Mouse (Mus musculus) liver, embryonic 12.5 days (tissue): Measurements from ENCODE around the gene Smim13. TPM values are rescaled to one million over a fixed set of nuclear protein-coding genes. Genes with fewer than 3 reads are reported as not detected.

Source experiments
- ATAC-seq: fragments of 200-750 bp; cut with Nextera tagmentation; 2 replicates; pipeline ENCODE4 v1.8.0; 2017; ENCODE audit warnings: moderate number of reproducible peaks, mild to moderate bottlenecking, moderate library complexity
- H3K27ac ChIP-seq: fragments of 300-500 bp; sonication (generic); 2 replicates; pipeline ENCODE4 v1.5.1; 2016; ENCODE audit warnings: mild to moderate bottlenecking
- H3K27me3 ChIP-seq: fragments of 300-500 bp; sonication (generic); replicated peaks from 2 replicates; pipeline ENCODE4 v1.6.1; 2016; ENCODE audit warnings: mild to moderate bottlenecking, moderate library complexity
- H3K36me3 ChIP-seq: fragments of 300-500 bp; sonication (generic); 2 replicates; pipeline ENCODE4 v1.6.1; 2016; ENCODE audit warnings: mild to moderate bottlenecking, moderate library complexity
- H3K4me1 ChIP-seq: fragments of 300-500 bp; sonication (generic); 2 replicates; pipeline ENCODE4 v1.6.1; 2016
- H3K4me2 ChIP-seq: fragments of 300-500 bp; sonication (generic); 2 replicates; pipeline ENCODE4 v1.6.1; 2016; ENCODE audit warnings: mild to moderate bottlenecking, moderate library complexity
- H3K4me3 ChIP-seq: fragments of 300-500 bp; sonication (generic); 2 replicates; pipeline ENCODE4 v1.5.1; 2016; ENCODE audit warnings: mild to moderate bottlenecking, moderate library complexity
- H3K9ac ChIP-seq: fragments of 300-500 bp; sonication (generic); 2 replicates; pipeline ENCODE4 v1.6.1; 2016; ENCODE audit warnings: mild to moderate bottlenecking, moderate library complexity
- H3K9me3 ChIP-seq: fragments of 300-500 bp; sonication (generic); replicated peaks from 2 replicates; pipeline ENCODE4 v1.6.1; 2016; ENCODE audit warnings: mild to moderate bottlenecking, moderate library complexity
- WGBS: fragments of 180-500 bp; shearing (Covaris S2); methylation state at CpG from one replicate; pipeline ENCODE4 v1.1.7; 2016; ENCODE audit not compliant: insufficient replicate concordance; 5-methylcytosine and 5-hydroxymethylcytosine counted together
- polyA plus RNA-seq: library from polyadenylated mRNA; unstranded; fragments of >200 nt; fragmentation: Nextera tagmentation; extraction: Ambion mirVana; gene quantifications from 2 replicates; pipeline ENCODE4 v1.2.1, GENCODE M21; 2016

Gene Smim13
- polyA plus RNA-seq, 1 experiment from 2014 or later, result 10.3 TPM

DNA sequence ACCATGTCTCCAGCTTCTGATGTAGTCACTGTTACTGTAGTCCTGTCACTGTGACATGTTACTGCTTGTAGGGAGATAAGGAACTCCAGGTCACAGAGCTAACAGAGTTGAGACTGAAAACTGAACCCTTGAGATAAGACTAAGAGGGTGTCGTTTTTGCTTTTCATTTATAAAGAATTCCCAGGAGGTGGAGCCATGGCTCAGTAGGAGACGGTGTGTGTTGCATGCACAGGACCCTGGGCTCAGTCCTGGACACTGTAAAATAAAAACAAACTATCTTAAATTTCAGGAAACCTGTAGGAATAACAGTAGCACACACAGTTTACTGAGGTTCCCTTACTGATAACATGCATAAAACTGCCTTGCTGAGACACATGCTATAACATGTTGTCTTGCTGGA lies 48.9 kb downstream of the Smim13 start:
- Histone ChIP-seq H3K27ac (no peak overlapping the region), H3K4me2 (no peak overlapping the region), H3K4me3 (no peak overlapping the region), H3K9me3 (no peaks in the 10 kb centered on the region), H3K27me3 (no peaks in the 10 kb centered on the region), H3K9ac (no peak overlapping the region), H3K4me1 (no peaks in the 10 kb centered on the region), H3K36me3 (no peaks in the 10 kb centered on the region)
- 11% methylated on average over 2 of the region's 2 CpGs for WGBS
- ATAC-seq, result no peak

DNA sequence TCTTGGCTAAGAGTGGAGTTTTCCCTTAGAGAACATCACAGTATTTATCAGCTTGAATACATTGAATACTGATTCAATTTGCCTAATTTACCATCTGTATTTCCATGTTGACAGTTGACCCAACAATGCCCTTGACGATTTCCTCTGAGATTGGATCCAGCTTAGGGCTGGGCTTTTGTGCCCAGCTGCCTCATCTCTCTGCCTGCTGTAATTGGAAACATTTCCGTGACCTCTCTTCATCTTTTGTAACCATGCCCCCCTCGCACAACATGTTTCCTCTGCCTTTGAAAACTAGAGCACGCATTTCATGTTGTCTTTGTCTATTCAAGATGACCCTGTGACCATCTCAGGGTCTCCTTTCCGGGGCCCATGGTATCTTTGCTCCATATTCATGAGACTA lies 49.4 kb downstream of the Smim13 start:
- no peaks in the 10 kb centered on the region for H3K4me1 ChIP-seq
- H3K9ac ChIP-seq, result no peak overlapping the region
- 56% methylated on average over 5 of the region's 5 CpGs for WGBS
- no peak overlapping the region for H3K4me3 ChIP-seq
- H3K27me3 ChIP-seq, result no peaks in the 10 kb centered on the region
- no peaks in the 10 kb centered on the region for H3K9me3 ChIP-seq
- H3K4me2 ChIP-seq, result no peak overlapping the region
- no peak for ATAC-seq
- H3K36me3 ChIP-seq, result no peaks in the 10 kb centered on the region
- H3K27ac ChIP-seq, result no peak overlapping the region

DNA sequence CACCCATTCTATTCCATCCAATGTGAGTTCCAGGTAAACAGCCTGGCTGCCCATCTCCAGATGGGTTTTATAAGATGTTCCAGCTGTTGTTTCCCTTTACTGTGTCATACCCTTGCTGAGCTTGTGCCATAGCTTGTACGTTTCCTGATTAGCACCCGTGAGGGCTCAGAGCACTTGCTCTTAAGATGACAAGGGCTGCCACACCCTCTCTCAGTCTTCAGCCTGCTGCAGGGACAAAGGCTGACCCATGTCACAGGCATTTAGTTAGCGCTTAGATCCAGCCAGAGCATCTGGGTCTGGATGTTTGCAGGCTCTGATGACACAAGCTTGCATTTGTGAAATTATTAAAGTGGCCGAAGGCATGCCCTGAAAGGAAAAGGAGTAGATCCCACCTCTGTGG lies 50.4 kb downstream of the Smim13 start:
- H3K4me3 ChIP-seq, result no peak overlapping the region
- no peaks in the 10 kb centered on the region for H3K9me3 ChIP-seq
- WGBS, result 49% methylated on average over 4 of the region's 4 CpGs
- no peaks in the 10 kb centered on the region for H3K36me3 ChIP-seq
- H3K27me3 ChIP-seq, result no peaks in the 10 kb centered on the region
- no peak overlapping the region for H3K27ac ChIP-seq
- no peaks in the 10 kb centered on the region for H3K4me1 ChIP-seq
- no peak overlapping the region for H3K4me2 ChIP-seq
- H3K9ac ChIP-seq, result no peak overlapping the region
- ATAC-seq, result no peak

DNA sequence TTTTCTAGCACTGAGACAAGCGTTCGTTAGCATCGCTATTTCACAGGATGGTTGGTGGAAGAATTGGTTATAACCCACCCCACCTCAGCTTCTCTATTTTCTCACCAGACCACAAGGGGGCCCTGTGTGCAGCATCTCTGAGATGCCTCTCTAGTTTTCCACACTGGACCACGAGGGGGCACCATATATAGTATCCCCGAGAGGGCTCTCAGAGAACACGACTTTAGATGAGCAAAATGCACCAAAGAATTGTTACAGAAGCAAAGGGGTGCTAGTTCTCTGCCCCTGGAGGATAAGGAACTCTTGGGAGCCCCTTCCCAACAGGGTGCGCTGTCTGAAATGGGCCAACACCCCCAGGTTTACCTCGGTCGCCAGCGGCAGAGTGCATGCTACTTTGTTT lies 53.1 kb downstream of the Smim13 start:
- 48% methylated on average over 10 of the region's 10 CpGs for WGBS
- Histone ChIP-seq H3K27me3 (no peaks in the 10 kb centered on the region), H3K4me2 (no peak overlapping the region), H3K4me1 (no peaks in the 10 kb centered on the region), H3K9me3 (no peaks in the 10 kb centered on the region), H3K4me3 (no peak overlapping the region), H3K27ac (no peak overlapping the region), H3K36me3 (no peaks in the 10 kb centered on the region), H3K9ac (no peak overlapping the region)
- ATAC-seq, result no peak

DNA sequence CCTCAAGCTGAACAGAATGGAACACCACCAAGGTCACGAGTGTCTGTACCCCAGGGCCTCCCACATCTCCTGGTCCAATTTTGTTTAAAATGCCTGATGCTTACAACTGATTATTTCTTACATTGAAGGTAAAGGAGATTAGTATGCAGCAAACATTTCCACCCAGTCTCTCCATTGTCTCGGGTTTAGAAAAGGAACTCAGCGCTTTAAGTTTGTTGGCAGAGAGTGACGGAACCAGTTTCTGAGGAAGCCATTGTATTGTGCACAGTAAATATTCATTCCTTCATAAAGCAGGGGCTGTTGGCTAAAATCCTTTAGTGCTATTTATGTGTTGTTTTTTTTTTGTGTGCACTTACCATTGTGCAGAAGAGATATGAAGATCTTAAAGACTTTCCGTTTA lies 71.1 kb downstream of the Smim13 start:
- Histone ChIP-seq H3K4me2 (no peak overlapping the region), H3K9ac (no peak overlapping the region), H3K4me3 (no peak overlapping the region), H3K27me3 (no peaks in the 10 kb centered on the region), H3K9me3 (no peaks in the 10 kb centered on the region), H3K36me3 (peaks cover 9% of the 10 kb centered on the region; the same call in 1 of the 2 replicates), H3K4me1 (no peaks in the 10 kb centered on the region), H3K27ac (no peak overlapping the region)
- ATAC-seq, result no peak
- WGBS, result 75% methylated on average over 5 of the region's 5 CpGs

DNA sequence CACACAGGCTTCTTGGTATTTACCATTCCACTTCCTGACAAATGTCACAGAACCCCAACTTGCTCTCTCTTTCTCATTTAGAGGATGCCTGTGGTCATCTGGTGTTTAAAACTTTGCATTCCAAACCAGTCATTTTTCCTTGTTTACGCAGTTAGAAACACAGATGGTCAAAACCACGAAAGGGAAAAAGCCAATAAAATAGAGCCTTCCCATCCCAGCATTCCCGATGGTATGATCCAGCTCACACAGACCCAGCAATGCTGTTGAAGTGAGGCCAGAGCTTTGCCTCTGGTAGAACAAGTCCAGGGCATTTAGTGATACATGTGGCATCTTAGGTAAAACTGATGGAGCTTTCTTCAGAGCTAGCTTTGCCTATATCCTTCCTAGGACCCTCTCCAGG lies 71.8 kb downstream of the Smim13 start:
- H3K4me1 ChIP-seq, result no peaks in the 10 kb centered on the region
- H3K9ac ChIP-seq, result no peak overlapping the region
- H3K4me3 ChIP-seq, result no peak overlapping the region
- H3K27ac ChIP-seq, result no peak overlapping the region
- H3K9me3 ChIP-seq, result no peaks in the 10 kb centered on the region
- peaks cover 3% of the 10 kb centered on the region; the same call in 1 of the 2 replicates for H3K36me3 ChIP-seq
- H3K4me2 ChIP-seq, result no peak overlapping the region
- no peak for ATAC-seq
- no peaks in the 10 kb centered on the region for H3K27me3 ChIP-seq
- 55% methylated on average over 3 of the region's 3 CpGs for WGBS

DNA sequence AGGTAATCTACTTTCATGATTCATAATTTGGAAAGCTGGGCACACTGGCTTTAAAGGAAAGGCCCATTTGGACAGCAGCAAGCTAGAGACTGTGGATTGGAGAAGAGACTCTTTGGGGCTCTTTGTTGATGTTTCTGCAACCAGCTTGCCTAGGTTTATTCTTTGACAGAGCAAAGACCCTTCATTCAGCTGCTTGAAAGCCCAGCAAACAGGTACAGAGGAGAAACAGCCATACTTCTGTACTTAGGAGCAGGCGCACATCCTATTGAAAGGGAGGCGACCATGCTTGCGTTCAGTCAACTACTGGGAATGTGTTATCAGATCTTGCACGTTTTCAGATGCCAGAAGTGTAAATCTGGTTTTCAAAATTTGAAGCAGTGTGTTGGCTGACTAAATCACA lies 75.0 kb downstream of the Smim13 start:
- WGBS, result 67% methylated on average over 4 of the region's 4 CpGs
- Histone ChIP-seq H3K9me3 (no peaks in the 10 kb centered on the region), H3K4me1 (no peaks in the 10 kb centered on the region), H3K27me3 (no peaks in the 10 kb centered on the region), H3K9ac (no peak overlapping the region), H3K4me2 (no peak overlapping the region), H3K36me3 (no peaks in the 10 kb centered on the region), H3K27ac (no peak overlapping the region), H3K4me3 (no peak overlapping the region)
- no peak for ATAC-seq

DNA sequence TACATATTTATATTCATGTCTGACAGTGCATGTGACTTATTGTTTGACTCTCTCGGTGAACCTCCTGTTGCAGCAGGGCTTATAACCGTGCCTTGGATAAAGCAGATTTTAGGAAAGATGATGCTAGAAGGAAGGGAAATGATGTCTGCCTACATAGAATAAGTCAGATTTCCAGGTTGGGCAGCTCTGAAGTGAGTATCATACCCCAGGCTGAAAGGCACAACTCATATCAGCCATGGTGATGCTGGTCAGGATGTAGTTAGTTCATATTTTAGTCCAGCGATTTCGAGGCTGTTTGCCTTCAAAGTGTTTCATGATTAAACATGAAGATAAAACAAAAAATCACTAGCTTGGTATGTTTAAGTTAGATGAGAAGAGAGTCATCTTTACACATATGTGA lies 75.7 kb downstream of the Smim13 start:
- Histone ChIP-seq H3K36me3 (no peaks in the 10 kb centered on the region), H3K4me2 (no peak overlapping the region), H3K4me1 (no peaks in the 10 kb centered on the region), H3K9ac (no peak overlapping the region), H3K9me3 (no peaks in the 10 kb centered on the region), H3K27me3 (no peaks in the 10 kb centered on the region), H3K27ac (no peak overlapping the region), H3K4me3 (no peak overlapping the region)
- no peak for ATAC-seq
- 74% methylated on average over 4 of the region's 4 CpGs for WGBS

DNA sequence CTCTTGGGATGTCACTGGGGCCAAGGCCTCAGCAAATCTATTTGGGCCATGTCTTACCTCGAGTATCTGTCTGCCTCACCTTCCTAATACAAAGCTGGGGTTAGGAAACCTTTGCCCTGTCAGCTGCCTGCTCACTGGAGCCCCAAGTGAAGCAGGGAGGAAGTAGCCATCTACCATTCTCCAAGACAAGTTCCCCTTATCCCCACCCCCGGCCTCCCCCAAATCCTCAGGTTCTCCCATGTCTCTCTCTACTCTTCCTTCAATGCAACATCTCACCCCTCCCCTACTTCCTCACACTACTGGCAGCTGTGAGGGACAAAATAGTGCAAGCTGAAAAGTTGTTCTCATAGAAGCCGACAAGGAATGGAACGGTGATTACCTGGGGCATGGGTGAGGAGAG lies 76.5 kb downstream of the Smim13 start:
- Histone ChIP-seq H3K36me3 (no peaks in the 10 kb centered on the region), H3K27ac (no peak overlapping the region), H3K4me2 (no peak overlapping the region), H3K27me3 (no peaks in the 10 kb centered on the region), H3K9me3 (no peaks in the 10 kb centered on the region), H3K4me3 (no peak overlapping the region), H3K4me1 (0 out of 2 replicates have a peak, but pooled peaks cover 3% of the 10 kb centered on the region), H3K9ac (no peak overlapping the region)
- WGBS, result 70% methylated on average over 4 of the region's 4 CpGs
- ATAC-seq, result no peak

Other genes with a start within 250 kb of the Smim13 start
- 85.0 and 88.4 TPM in 2 replicates for gene Pak1ip1, start 248.8 kb upstream of the Smim13 start, polyA plus RNA-seq
- gene Tmem14c, start 233.6 kb upstream of the Smim13 start, polyA plus RNA-seq, result 916 and 938 TPM in 2 replicates
- 0.15 and 0.28 TPM in 2 replicates for gene Mak, start 170.1 kb upstream of the Smim13 start, polyA plus RNA-seq
- not detected in 2 replicates for gene Gcm2, start 138.8 kb upstream of the Smim13 start, polyA plus RNA-seq
- not detected in 2 replicates for gene Sycp2l, start 135.5 kb upstream of the Smim13 start, polyA plus RNA-seq
- 27.3 and 27.7 TPM in 2 replicates for gene Elovl2, start 29.4 kb upstream of the Smim13 start, polyA plus RNA-seq
- not detected in 2 replicates for gene Gm17364, start 24.1 kb downstream of the Smim13 start, polyA plus RNA-seq
- 2.5 and 2.8 TPM in 2 replicates for gene Nedd9, start 237.5 kb downstream of the Smim13 start, polyA plus RNA-seq